Comparison of ENCODE assay signal across 9 mouse cellular contexts in genomic region chr1:188980050-188980449, GRCm38 (mm10). TPM values are rescaled to one million over a fixed set of nuclear protein-coding genes. Genes with fewer than 3 reads are reported as not detected.
A peak's percentile ranks its signal among the peaks of the same experiment; 100 is the strongest.
DNase-seq lines count a peak whose midpoint lies in the region; TF ChIP-seq lines count a peak whose summit lies in the region.
"Had no signal": no experiment of that assay in that cellular context is flagged by ENCODE, and none has a peak within 500 bp of the region (broad histone marks: within the 10 kb centered on the region; RNA-seq: fewer than 3 reads in every experiment).

No protein-coding gene starts in this region.

- peak; percentile 81 for TF ChIP-seq CTCF in liver, adult 2 months (IDR thresholded peaks at IDR 0.05; ENCODE audit: low read depth, low read length)
- 0 out of 2 replicates have a peak, but pooled peaks have one; percentile 35 for TF ChIP-seq CTCF in olfactory bulb, adult 2 months (IDR thresholded peaks at IDR 0.05; ENCODE audit: insufficient read depth, low read depth, low read length)

- 35% methylated on average over 3 of the region's 3 CpGs for WGBS in liver, adult 2 months
- 30% methylated on average over 3 of the region's 3 CpGs for WGBS in olfactory bulb, adult 2 months

- no peak overlapping the region for H3K4me3 ChIP-seq in liver, adult 2 months (ENCODE audit: insufficient read depth, low read depth, low read length)
- no peak overlapping the region for H3K4me3 ChIP-seq in olfactory bulb, adult 2 months (ENCODE audit: insufficient read depth, low read depth, low read length)
- H3K4me3 ChIP-seq: limb, embryonic 12.5 days had no signal

- TF ChIP-seq POLR2A in liver, adult 2 months (IDR thresholded peaks at IDR 0.05; ENCODE audit: extremely low read depth, insufficient read depth, low read length): no peak
- TF ChIP-seq POLR2A in olfactory bulb, adult 2 months (IDR thresholded peaks at IDR 0.05; ENCODE audit: insufficient read depth, low read depth, low read length): no peak

- no peaks in the 10 kb centered on the region for H3K27me3 ChIP-seq in liver, adult 2 months (ENCODE audit: control insufficient read depth, insufficient read depth, low read length)
- H3K27me3 ChIP-seq: limb, embryonic 12.5 days had no signal

- H3K9ac ChIP-seq in liver, adult 2 months (ENCODE audit: low read depth, low read length): no peak overlapping the region
- H3K9ac ChIP-seq: limb, embryonic 12.5 days had no signal

- peak; percentile 42 for DNase-seq in gastrocnemius, adult 18-20 months (ENCODE audit: low spot score)
- DNase-seq in gastrocnemius, postnatal 25 days: no peak
- peak; percentile 23 for DNase-seq in MEL-GATA-1-ER (ENCODE audit: extremely low read depth, low read depth)
- peak; percentile 22 for DNase-seq in cerebellum, adult 11-12 months
- peak; percentile 63 for DNase-seq in forelimb bud, embryonic 11.5 days (ENCODE audit: low read depth, low spot score)
- peak; percentile 15 to 63 for DNase-seq in kidney, adult 8-10 months
- DNase-seq in liver, adult 2 months (ENCODE audit: extremely low read depth, low read depth, low spot score): peak; percentile 13

- no peaks in the 10 kb centered on the region for H3K4me1 ChIP-seq in liver, adult 2 months (ENCODE audit: control insufficient read depth, insufficient read depth, low read length)
- H3K4me1 ChIP-seq in olfactory bulb, adult 2 months (ENCODE audit: control insufficient read depth, insufficient read depth, low read length): peaks cover 18% of the 10 kb centered on the region
- H3K4me1 ChIP-seq: limb, embryonic 12.5 days had no signal

- no peaks in the 10 kb centered on the region for H3K79me2 ChIP-seq in liver, adult 2 months (ENCODE audit: control insufficient read depth, insufficient read depth, low read length)

- peaks cover 41% of the 10 kb centered on the region for H3K36me3 ChIP-seq in liver, adult 2 months (ENCODE audit: control insufficient read depth, insufficient read depth, low read length)

- no peak overlapping the region for H3K27ac ChIP-seq in liver, adult 2 months (replicated peaks; ENCODE audit: insufficient read depth, low read depth, low read length)
- H3K27ac ChIP-seq in olfactory bulb, adult 2 months (ENCODE audit: insufficient read depth, low read depth, low read length): no peak overlapping the region
- H3K27ac ChIP-seq: limb, embryonic 12.5 days had no signal

RNA-seq across cellular contexts. Expression of gene Kctd3, which starts 27.6 kb away (rescaled TPM):
- 10 to 100 TPM; 13.1 to 13.4 TPM for total RNA-seq in gastrocnemius, adult 18-20 months (2021)
- 10 to 100 TPM; 22.8 to 23.6 TPM for total RNA-seq in gastrocnemius, postnatal 25 days (2021)
- 7.5 and 10.6 TPM in 2 replicates for total RNA-seq in liver, adult 2 months (2014; rRNA removed)
- polyA plus RNA-seq in liver, adult 2 months (2012; rRNA removed): 9.8 and 13.8 TPM in 2 replicates
- polyA plus RNA-seq in olfactory bulb, adult 2 months (2012; ENCODE audit: insufficient read depth, insufficient read length, low replicate concordance, missing spikeins): not detected in 2 replicates
